Mouse (Mus musculus) ovary, adult 18-20 months (tissue): ENCODE measurements around the gene Usf3.

Experiments
- DNase-seq: peaks from one replicate; pipeline ENCODE4 v3.0.0; 2022; ENCODE audit warnings: low spot score, mixed read lengths

The Usf3 gene

GRCm38 (mm10) chr16:44173966-44174530, 1.0 kb downstream of the Usf3 start:
- no peak for DNase-seq

- no peak for DNase-seq
These were observed 2.0 kb downstream of the Usf3 start for GRCm38 (mm10) chr16:44175001-44175400.

GRCm38 (mm10) chr16:44176511-44176910, 3.5 kb downstream of the Usf3 start:
- no peak for DNase-seq

GRCm38 (mm10) chr16:44178555-44178954, 5.5 kb downstream of the Usf3 start:
- DNase-seq: no peak

- DNase-seq: no peak
These were observed 9.6 kb downstream of the Usf3 start for GRCm38 (mm10) chr16:44182597-44182996.

- DNase-seq: no peak
These were observed 11.7 kb downstream of the Usf3 start for GRCm38 (mm10) chr16:44184769-44185168.

- no peak for DNase-seq
These were observed 14.1 kb downstream of the Usf3 start for GRCm38 (mm10) chr16:44187172-44187571.

- no peak for DNase-seq
These were observed 15.7 kb downstream of the Usf3 start for GRCm38 (mm10) chr16:44188766-44189165.

GRCm38 (mm10) chr16:44190032-44190431, 17.0 kb downstream of the Usf3 start:
- DNase-seq: no peak

GRCm38 (mm10) chr16:44190968-44191367, 17.9 kb downstream of the Usf3 start:
- no peak for DNase-seq

GRCm38 (mm10) chr16:44199066-44199703, 26.1 kb downstream of the Usf3 start:
- DNase-seq: no peak

GRCm38 (mm10) chr16:44200146-44200545, 27.1 kb downstream of the Usf3 start:
- DNase-seq: no peak

GRCm38 (mm10) chr16:44204331-44204730, 31.3 kb downstream of the Usf3 start:
- no peak for DNase-seq

GRCm38 (mm10) chr16:44205973-44206372, 32.9 kb downstream of the Usf3 start:
- DNase-seq: no peak

- no peak for DNase-seq
These were observed 37.4 kb downstream of the Usf3 start for GRCm38 (mm10) chr16:44210156-44211053.

GRCm38 (mm10) chr16:44211054-44211414, 38.0 kb downstream of the Usf3 start:
- DNase-seq: no peak

GRCm38 (mm10) chr16:44212703-44213102, 39.7 kb downstream of the Usf3 start:
- no peak for DNase-seq

GRCm38 (mm10) chr16:44215513-44215912, 42.5 kb downstream of the Usf3 start:
- DNase-seq: no peak

- DNase-seq: no peak
These were observed 43.4 kb downstream of the Usf3 start for GRCm38 (mm10) chr16:44216417-44216816.

GRCm38 (mm10) chr16:44221463-44221862, 48.4 kb downstream of the Usf3 start:
- DNase-seq: no peak

- no peak for DNase-seq
These were observed 53.8 kb downstream of the Usf3 start for GRCm38 (mm10) chr16:44226706-44227291.

- DNase-seq: no peak
These were observed 60.0 kb downstream of the Usf3 start for GRCm38 (mm10) chr16:44233019-44233418.

- DNase-seq: no peak
These were observed 64.8 kb downstream of the Usf3 start for GRCm38 (mm10) chr16:44237836-44238235.
